Mouse (Mus musculus) myocyte (in vitro differentiated cells): ENCODE measurements at regions not wholly inside any gene's neighbourhood (a gene's known extent, or its start where the extent isn't known, plus 50 kb on each side); places are given as distances from the start of the nearest gene placed in this dataset.

Experiments used
- H3K27me3 ChIP-seq: one replicate; pipeline ENCODE4 v1.6.1; 2011; ENCODE audit not compliant: control insufficient read depth, insufficient read depth, insufficient read length
- H3K36me3 ChIP-seq: one replicate; pipeline ENCODE4 v1.6.1; 2011; ENCODE audit not compliant: control insufficient read depth, insufficient read depth
- H3K4me2 ChIP-seq: one replicate; pipeline ENCODE4 v1.6.1; 2011; ENCODE audit warnings: low read depth, control low read depth
- H3K4me3 ChIP-seq: one replicate; pipeline ENCODE4 v1.5.1; 2011; ENCODE audit warnings: mild to moderate bottlenecking, control low read depth, moderate library complexity
- H3K79me2 ChIP-seq: one replicate; pipeline ENCODE4 v1.6.1; 2011; ENCODE audit not compliant: control insufficient read depth, insufficient read depth
- H3ac ChIP-seq: one replicate; pipeline ENCODE4 v1.6.1; 2011; ENCODE audit not compliant: control insufficient read depth, insufficient read length
- CEBPB ChIP-seq: IDR thresholded peaks from 2 replicates; pipeline ENCODE4 v1.6.1; 2011; ENCODE audit warnings: mild to moderate bottlenecking, moderate library complexity; ENCODE audit not compliant: poor library complexity, insufficient read depth, severe bottlenecking
- E2F4 ChIP-seq: IDR thresholded peaks from one replicate; pipeline ENCODE4 v1.6.1; 2011; ENCODE audit warnings: mild to moderate bottlenecking, control low read depth, moderate library complexity; ENCODE audit not compliant: insufficient read depth
- MAX ChIP-seq: IDR thresholded peaks from one replicate; pipeline ENCODE4 v1.6.1; 2011; ENCODE audit warnings: low read depth, mild to moderate bottlenecking, control low read depth
- MYOD1 ChIP-seq, 3 experiments: IDR thresholded peaks; one replicate each; pipeline ENCODE4 v1.6.1; 2011; ENCODE audit warnings: control low read depth in 2 of 3, low read depth in 2 of 3, mild to moderate bottlenecking in 2 of 3, moderate library complexity in 1 of 3; ENCODE audit not compliant: insufficient read length in 2 of 3, control insufficient read depth in 1 of 3
- MYOG ChIP-seq, 3 experiments: IDR thresholded peaks; one replicate each; pipeline ENCODE4 v1.6.1; 2011; ENCODE audit warnings: control low read depth in 2 of 3, low read depth in 2 of 3, mild to moderate bottlenecking in 2 of 3; ENCODE audit not compliant: insufficient read length in 2 of 3, control insufficient read depth in 1 of 3, insufficient read depth in 1 of 3
- POLR2A ChIP-seq: IDR thresholded peaks from one replicate; pipeline ENCODE4 v1.6.1; 2011; ENCODE audit warnings: low read depth, mild to moderate bottlenecking, control low read depth, moderate library complexity; ENCODE audit not compliant: insufficient read length
- POLR2AphosphoS2 ChIP-seq: IDR thresholded peaks from one replicate; pipeline ENCODE4 v1.6.1; 2011; ENCODE audit warnings: low read depth, control low read depth; ENCODE audit not compliant: insufficient read length
- REST ChIP-seq: IDR thresholded peaks from one replicate; pipeline ENCODE4 v1.6.1; 2011; ENCODE audit warnings: mild to moderate bottlenecking, control low read depth, moderate library complexity; ENCODE audit not compliant: insufficient read depth, insufficient read length
- SRF ChIP-seq: IDR thresholded peaks from one replicate; pipeline ENCODE4 v1.6.1; 2011; ENCODE audit warnings: low read depth; ENCODE audit not compliant: control insufficient read depth, insufficient read length
- TCF12 ChIP-seq: IDR thresholded peaks from one replicate; pipeline ENCODE4 v1.6.1; 2011; ENCODE audit warnings: mild to moderate bottlenecking, control low read depth; ENCODE audit not compliant: poor library complexity, insufficient read depth, severe bottlenecking
- TCF3 ChIP-seq: IDR thresholded peaks from one replicate; pipeline ENCODE4 v1.6.1; 2011; ENCODE audit warnings: low read depth, control low read depth; ENCODE audit not compliant: insufficient read length
- USF1 ChIP-seq: IDR thresholded peaks from one replicate; pipeline ENCODE4 v1.6.1; 2011; ENCODE audit warnings: low read depth, mild to moderate bottlenecking, control low read depth, moderate library complexity

GRCm38 (mm10) chr14:76701911-76702708, 145.4 kb upstream of the Serp2 start:
- Histone ChIP-seq H3K27me3 (no peaks in the 10 kb centered on the region), H3K79me2 (no peaks in the 10 kb centered on the region), H3ac (no peak overlapping the region), H3K36me3 (no peaks in the 10 kb centered on the region), H3K4me3 (no peak overlapping the region), H3K4me2 (no peak overlapping the region)
- no peak for TF ChIP-seq TCF3
- TF ChIP-seq CEBPB = no peak
- no peak for TF ChIP-seq USF1
- no peak for TF ChIP-seq E2F4
- TF ChIP-seq TCF12 = no peak
- TF ChIP-seq POLR2AphosphoS2 = no peak
- no peak for TF ChIP-seq POLR2A
- no peak for TF ChIP-seq MYOD1 (IDR thresholded peaks at IDR 0.05; ENCODE audit: control insufficient read depth in 1 of 3, insufficient read length in 2 of 3, low read depth in 2 of 3)

GRCm38 (mm10) chr14:76701304-76701703, 144.6 kb upstream of the Serp2 start:
- no peak overlapping the region for H3K4me2 ChIP-seq
- no peaks in the 10 kb centered on the region for H3K27me3 ChIP-seq
- H3ac ChIP-seq = no peak overlapping the region
- no peak overlapping the region for H3K4me3 ChIP-seq
- no peaks in the 10 kb centered on the region for H3K79me2 ChIP-seq
- no peaks in the 10 kb centered on the region for H3K36me3 ChIP-seq
- TF ChIP-seq POLR2AphosphoS2 = no peak

DNA sequence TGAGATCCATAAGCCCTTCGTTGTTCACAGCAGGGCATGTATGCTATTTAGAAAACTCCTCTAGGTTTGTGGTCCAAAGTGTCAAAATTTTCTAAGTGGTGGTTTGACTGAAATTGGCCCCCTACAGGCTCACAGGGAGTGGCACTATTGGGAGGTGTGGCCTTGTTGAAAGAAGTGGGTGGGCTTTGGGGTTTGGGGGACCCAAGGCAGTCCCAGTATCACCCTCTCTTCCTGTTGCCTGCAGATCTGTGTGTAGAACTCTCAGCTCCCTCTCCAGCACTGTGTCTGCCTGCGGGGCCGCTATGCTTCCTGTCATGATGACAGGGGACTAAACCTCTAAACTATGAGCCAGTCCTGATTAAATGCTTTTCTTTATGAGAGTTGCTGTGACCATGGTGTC, 144.1 kb upstream of the Serp2 start:
- Histone ChIP-seq H3K36me3 (no peaks in the 10 kb centered on the region), H3K79me2 (no peaks in the 10 kb centered on the region), H3K27me3 (no peaks in the 10 kb centered on the region), H3K4me3 (no peak overlapping the region), H3ac (no peak overlapping the region), H3K4me2 (no peak overlapping the region)
- TF ChIP-seq POLR2A (no peak), POLR2AphosphoS2 (no peak), SRF (no peak), USF1 (no peak), REST (no peak), TCF12 (no peak), MAX (no peak), CEBPB (no peak)

DNA sequence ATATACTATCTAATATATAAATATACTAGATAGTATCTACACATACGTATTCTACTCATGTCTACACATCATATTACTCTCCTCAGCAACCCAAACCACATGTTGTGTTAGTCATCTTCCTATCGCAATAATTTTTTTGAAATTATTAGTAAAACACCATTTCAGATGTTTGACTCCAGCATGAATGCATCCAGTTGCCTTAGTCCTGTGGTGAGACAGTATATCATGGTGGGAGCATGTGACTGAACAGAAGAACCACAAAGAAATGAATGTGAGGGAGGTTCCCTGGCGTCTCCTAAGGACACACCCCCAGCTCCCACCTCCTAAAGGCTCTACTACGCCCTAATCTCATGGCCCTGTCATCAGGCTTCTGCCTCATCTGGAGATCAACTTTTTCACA, 143.5 kb upstream of the Serp2 start:
- Histone ChIP-seq H3K36me3 (no peaks in the 10 kb centered on the region), H3K4me3 (no peak overlapping the region), H3K4me2 (no peak overlapping the region), H3K27me3 (no peaks in the 10 kb centered on the region), H3K79me2 (no peaks in the 10 kb centered on the region), H3ac (no peak overlapping the region)
- TF ChIP-seq USF1 = peak; percentile 56
- TF ChIP-seq MAX = no peak

- no peak overlapping the region for H3ac ChIP-seq
- H3K79me2 ChIP-seq = no peaks in the 10 kb centered on the region
- no peaks in the 10 kb centered on the region for H3K36me3 ChIP-seq
- H3K4me2 ChIP-seq = peak overlapping the region; percentile 26
- TF ChIP-seq TCF3 = no peak
- TF ChIP-seq CEBPB = peak; percentile 71
- TF ChIP-seq MYOG (IDR thresholded peaks at IDR 0.05; ENCODE audit: control insufficient read depth in 1 of 3, insufficient read depth in 1 of 3, insufficient read length in 2 of 3, low read depth in 2 of 3) = peak in 2 of 3 experiments; percentile 73 to 75
- TF ChIP-seq TCF12 = peak; percentile 17
- TF ChIP-seq MYOD1 (IDR thresholded peaks at IDR 0.05; ENCODE audit: control insufficient read depth in 1 of 3, insufficient read length in 2 of 3, low read depth in 2 of 3) = peak; percentile 22 to 85 (median 69)
- TF ChIP-seq POLR2A = no peak
- no peak for TF ChIP-seq SRF
- no peaks in the 10 kb centered on the region for H3K27me3 ChIP-seq
- no peak overlapping the region for H3K4me3 ChIP-seq
Observed at GRCm38 (mm10) chr14:76698718-76699402, 142.2 kb upstream of the Serp2 start.
